In genomic region chrX:71296005-71296404, GRCm38 (mm10) we compare ENCODE assay signal across 20 mouse cellular contexts.
"Had no signal": no experiment of that assay in that cellular context is flagged by ENCODE, and none has a peak within 500 bp of the region (broad histone marks: within the 10 kb centered on the region; RNA-seq: fewer than 3 reads in every experiment).

No protein-coding gene starts in this region.

- H3K4me1 ChIP-seq: midbrain, embryonic 12.5 days; midbrain, embryonic 15.5 days; neural tube, embryonic 12.5 days; neural tube, embryonic 15.5 days had no signal

- H3K27me3 ChIP-seq: midbrain, embryonic 12.5 days; midbrain, embryonic 15.5 days; neural tube, embryonic 12.5 days; neural tube, embryonic 15.5 days had no signal

- ATAC-seq: midbrain, embryonic 15.5 days had no signal

- H3K36me3 ChIP-seq: midbrain, embryonic 12.5 days; midbrain, embryonic 15.5 days; neural tube, embryonic 12.5 days; neural tube, embryonic 15.5 days had no signal

- H3K27ac ChIP-seq: kidney, postnatal 0 days; left cerebral cortex, adult 2 months; liver, embryonic 14.5 days; midbrain, embryonic 12.5 days; midbrain, embryonic 15.5 days; neural tube, embryonic 12.5 days; neural tube, embryonic 15.5 days had no signal

- H3K9ac ChIP-seq: liver, embryonic 14.5 days; midbrain, embryonic 12.5 days; midbrain, embryonic 15.5 days; neural tube, embryonic 12.5 days; neural tube, embryonic 15.5 days had no signal

- DNase-seq: kidney, adult 18-20 months; kidney, adult 9 months; kidney, postnatal 25 days; layer of hippocampus, postnatal 36 days; lung, adult 18-20 months; lung, postnatal 14 days; lung, postnatal 4 days; right cerebral cortex, adult 18-20 months; right cerebral cortex, postnatal 14 days; right cerebral cortex, postnatal 4 days; thymus, adult 2 months; thymus, postnatal 14 days; thymus, postnatal 4 days had no signal

- H3K4me2 ChIP-seq: midbrain, embryonic 12.5 days; midbrain, embryonic 15.5 days; neural tube, embryonic 12.5 days; neural tube, embryonic 15.5 days had no signal

- H3K4me3 ChIP-seq: left cerebral cortex, adult 2 months; midbrain, embryonic 12.5 days; midbrain, embryonic 15.5 days; neural tube, embryonic 12.5 days; neural tube, embryonic 15.5 days had no signal

- H3K9me3 ChIP-seq: midbrain, embryonic 12.5 days; midbrain, embryonic 15.5 days; neural tube, embryonic 12.5 days; neural tube, embryonic 15.5 days had no signal
